Mouse (Mus musculus) lung, adult 2 months (tissue): Measurements from ENCODE around the gene Zkscan1.

Experiments used
- CTCF ChIP-seq: fragments of 200-500 bp; IDR thresholded peaks from 2 replicates; pipeline ENCODE4 v1.5.1; 2011; ENCODE audit warnings: mild to moderate bottlenecking, low read length, control low read depth; ENCODE audit not compliant: insufficient read depth
- POLR2A ChIP-seq: fragments of 200-500 bp; IDR thresholded peaks from 2 replicates; pipeline ENCODE4 v1.6.1; 2011; ENCODE audit warnings: low read depth, mild to moderate bottlenecking, control low read depth, low read length, borderline replicate concordance; ENCODE audit errors: extremely low read depth

- no peak for TF ChIP-seq CTCF
- TF ChIP-seq POLR2A = peak; percentile 89
Measured at GRCm38 (mm10) chr5:138116255-138117198, 31.6 kb downstream of the Zkscan1 start, which contains the start of gene Zscan21.
